Mouse (Mus musculus) neural tube, embryonic 11.5 days (tissue): ENCODE measurements around the gene Ncoa1. TPM values are rescaled to one million over a fixed set of nuclear protein-coding genes. Genes with fewer than 3 reads are reported as not detected.

Experiments used
- polyA plus RNA-seq: library from polyadenylated mRNA; unstranded; fragments of >200 nt; fragmentation: Nextera tagmentation; extraction: Ambion mirVana; gene quantifications from 2 replicates; pipeline ENCODE4 v1.2.1, GENCODE M21; 2014

Ncoa1 gene
- polyA plus RNA-seq, 1 experiment from 2014 or later: 9.3 TPM

Other genes starting within 250 kb of the Ncoa1 start
- gene Ptrhd1, start 243.2 kb downstream of the Ncoa1 start, polyA plus RNA-seq: 5.9 and 6.5 TPM in 2 replicates
- 16.3 and 16.6 TPM in 2 replicates for gene Cenpo, start 242.9 kb downstream of the Ncoa1 start, polyA plus RNA-seq
- gene Itsn2, start 115.5 kb upstream of the Ncoa1 start, polyA plus RNA-seq: 19.7 and 24.7 TPM in 2 replicates
- not detected in 2 replicates for gene Gm3625, start 115.7 kb upstream of the Ncoa1 start, polyA plus RNA-seq